Mouse (Mus musculus) ES-E14 (cell line): ENCODE measurements at regions not wholly inside any gene's neighbourhood (a gene's known extent, or its start where the extent isn't known, plus 50 kb on each side); places are given as distances from the start of the nearest gene placed in this dataset.

Experiments used
- DNase-seq: peaks from one replicate; pipeline ENCODE4 v3.0.0-alpha.2; 2013; ENCODE audit warnings: low read depth, low spot score
- H3K27ac ChIP-seq: 2 replicates; pipeline ENCODE4 v1.5.1; 2012; ENCODE audit warnings: low read depth, mild to moderate bottlenecking, low read length, moderate library complexity, mixed read lengths; ENCODE audit not compliant: poor library complexity, insufficient read depth, severe bottlenecking
- H3K36me3 ChIP-seq: 2 replicates; pipeline ENCODE4 v1.6.1; 2012; ENCODE audit warnings: mild to moderate bottlenecking, low read length, moderate library complexity, mixed read lengths; ENCODE audit not compliant: control insufficient read depth, poor library complexity, insufficient read depth, severe bottlenecking
- H3K4me1 ChIP-seq, 2 experiments: fragments of 150-350 bp in 1 of 2; sonication (generic) in 1 of 2; 2 replicates each; pipeline ENCODE4 v1.6.1; 2012; ENCODE audit warnings: low read length in 2 of 2, mild to moderate bottlenecking in 1 of 2, mixed read lengths in 1 of 2; ENCODE audit not compliant: control insufficient read depth in 2 of 2, insufficient read depth in 2 of 2, poor library complexity in 1 of 2
- H3K4me3 ChIP-seq, 2 experiments: fragments of 150-350 bp in 1 of 2; sonication (generic) in 1 of 2; 2 replicates each; pipeline ENCODE4 v1.5.1; 2012; ENCODE audit warnings: low read length in 2 of 2, low read depth in 1 of 2, mild to moderate bottlenecking in 1 of 2, mixed read lengths in 1 of 2; ENCODE audit not compliant: insufficient read depth in 1 of 2, poor library complexity in 1 of 2, severe bottlenecking in 1 of 2
- H3K9ac ChIP-seq: 2 replicates; pipeline ENCODE4 v1.6.1; 2012; ENCODE audit warnings: low read depth, mild to moderate bottlenecking, low read length, mixed read lengths; ENCODE audit not compliant: poor library complexity, insufficient read depth, severe bottlenecking
- H3K9me3 ChIP-seq: fragments of 150-350 bp; sonication (generic); 2 replicates; pipeline ENCODE4 v1.6.1; 2012; ENCODE audit warnings: low read depth, mild to moderate bottlenecking, low read length; ENCODE audit not compliant: control insufficient read depth, insufficient read depth
- CHD2 ChIP-seq: IDR thresholded peaks from 2 replicates; pipeline ENCODE4 v1.6.1; 2014; ENCODE audit warnings: mild to moderate bottlenecking, low read depth, low read length, inconsistent platforms
- HCFC1 ChIP-seq: IDR thresholded peaks from 2 replicates; pipeline ENCODE4 v1.6.1; 2012; ENCODE audit warnings: low read length, inconsistent platforms, borderline replicate concordance; ENCODE audit not compliant: insufficient read depth
- MAFK ChIP-seq: IDR thresholded peaks from 2 replicates; pipeline ENCODE4 v1.6.1; 2014; ENCODE audit warnings: mild to moderate bottlenecking, low read depth, low read length, inconsistent platforms; ENCODE audit not compliant: insufficient read depth
- ZC3H11A ChIP-seq: IDR thresholded peaks from 2 replicates; pipeline ENCODE4 v1.6.1; 2012; ENCODE audit warnings: low read depth, mild to moderate bottlenecking, inconsistent platforms, low read length, borderline replicate concordance
- ZNF384 ChIP-seq: IDR thresholded peaks from 2 replicates; pipeline ENCODE4 v1.6.1; 2012; ENCODE audit warnings: low read depth, low read length, inconsistent platforms
- in situ Hi-C, 2 experiments: fragments of 600-800 bp; cut with MboI; formaldehyde crosslinking; loops; one replicate each; pipeline ENCODE4 v1.15.1; 2025; ENCODE audit warnings: low sequenced_read_pairs in 2 of 2, inconsistent platforms in 1 of 2; ENCODE audit not compliant: unreplicated experiment in 2 of 2

GRCm38 (mm10) chrX:7445035-7445434 lies 69.4 kb upstream of the Usp27x start:
- no peak for TF ChIP-seq HCFC1
- no peak for TF ChIP-seq MAFK
- no peak for TF ChIP-seq CHD2
- no peak for TF ChIP-seq ZNF384
- TF ChIP-seq ZC3H11A: no peak
- in situ Hi-C loops: no loop called here
- Histone ChIP-seq H3K9ac (no peak overlapping the region), H3K4me1 (0 out of 4 replicates have a peak, but pooled peaks cover 0 to 2% of the 10 kb centered on the region in 2 experiments), H3K27ac (no peak overlapping the region), H3K9me3 (no peaks in the 10 kb centered on the region), H3K36me3 (no peaks in the 10 kb centered on the region), H3K4me3 (no peak overlapping the region)
- DNase-seq: no peak

GRCm38 (mm10) chrX:7444583-7444982 lies 69.0 kb upstream of the Usp27x start:
- Histone ChIP-seq H3K4me3 (no peak overlapping the region), H3K9me3 (no peaks in the 10 kb centered on the region), H3K4me1 (0 out of 4 replicates have a peak, but pooled peaks cover 0 to 2% of the 10 kb centered on the region in 2 experiments), H3K9ac (no peak overlapping the region), H3K27ac (no peak overlapping the region), H3K36me3 (no peaks in the 10 kb centered on the region)
- in situ Hi-C loops: no loop called here
- no peak for DNase-seq
- TF ChIP-seq HCFC1 (no peak), MAFK (no peak), ZC3H11A (no peak), ZNF384 (no peak), CHD2 (no peak)

GRCm38 (mm10) chrX:7443996-7444421 lies 68.4 kb upstream of the Usp27x start:
- peaks cover 0 to 3% of the 10 kb centered on the region in 2 experiments; a peak in 1 of 4 replicates for H3K4me1 ChIP-seq
- no peaks in the 10 kb centered on the region for H3K9me3 ChIP-seq
- DNase-seq: no peak
- H3K9ac ChIP-seq: no peak overlapping the region
- no peak for TF ChIP-seq ZNF384
- in situ Hi-C loops: no loop called here
- no peak overlapping the region for H3K4me3 ChIP-seq
- H3K27ac ChIP-seq: no peak overlapping the region
- H3K36me3 ChIP-seq: no peaks in the 10 kb centered on the region

- H3K9ac ChIP-seq: no peak overlapping the region
- peaks cover 0 to 4% of the 10 kb centered on the region in 2 experiments; a peak in 1 of 4 replicates for H3K4me1 ChIP-seq
- no peaks in the 10 kb centered on the region for H3K9me3 ChIP-seq
- TF ChIP-seq ZC3H11A (no peak), MAFK (no peak), HCFC1 (no peak), CHD2 (no peak), ZNF384 (no peak)
- no peak for DNase-seq
- no peak overlapping the region for H3K4me3 ChIP-seq
- in situ Hi-C loops: no loop called here
- no peaks in the 10 kb centered on the region for H3K36me3 ChIP-seq
- H3K27ac ChIP-seq: no peak overlapping the region
These were observed 59.9 kb upstream of the Usp27x start for GRCm38 (mm10) chrX:7435375-7436042.

GRCm38 (mm10) chrX:7434268-7434667 lies 58.6 kb upstream of the Usp27x start:
- Histone ChIP-seq H3K9ac (no peak overlapping the region), H3K4me1 (peaks cover 0 to 7% of the 10 kb centered on the region in 2 experiments; a peak in 2 of 4 replicates), H3K4me3 (no peak overlapping the region), H3K9me3 (no peaks in the 10 kb centered on the region), H3K36me3 (no peaks in the 10 kb centered on the region), H3K27ac (no peak overlapping the region)
- TF ChIP-seq HCFC1 (no peak), ZC3H11A (no peak), CHD2 (no peak), ZNF384 (no peak), MAFK (no peak)
- no peak for DNase-seq
- in situ Hi-C loops: no loop called here
